Mouse (Mus musculus): ENCODE results near the gene Elf1.

- TF ChIP-seq CTCF (IDR thresholded peaks at IDR 0.05), result no peak
- no peak for TF ChIP-seq EP300 (IDR thresholded peaks at IDR 0.05)
Observed at GRCm38 (mm10) chr14:79507846-79508245, 26.9 kb downstream of the Elf1 start.

All from lung, postnatal 0 days (tissue).